In genomic region chr10:44539033-44539578, GRCm38 (mm10) we compare ENCODE assay signal across 9 mouse cellular contexts. TPM values are rescaled to one million over a fixed set of nuclear protein-coding genes. Genes with fewer than 3 reads are reported as not detected.
A peak's percentile ranks its signal among the peaks of the same experiment; 100 is the strongest.
DNase-seq lines count a peak whose midpoint lies in the region; ATAC-seq lines count a peak whose summit lies in the region.
"Had no signal": no experiment of that assay in that cellular context is flagged by ENCODE, and none has a peak within 500 bp of the region (broad histone marks: within the 10 kb centered on the region; RNA-seq: fewer than 3 reads in every experiment).

No protein-coding gene starts in this region.

- H3K4me1 ChIP-seq in liver, embryonic 11.5 days (replicated peaks; ENCODE audit: control insufficient read depth, insufficient read depth, low read length), result peaks cover 5% of the 10 kb centered on the region; the same call in 1 of the 2 replicates

- 0 out of 2 replicates have a peak overlapping the region, but pooled peaks have one; percentile 25 for H3K9ac ChIP-seq in liver, embryonic 11.5 days (ENCODE audit: low read depth, low read length)
- H3K9ac ChIP-seq: forebrain, postnatal 0 days had no signal

- peak; percentile 15 to 19 for DNase-seq in heart, adult 18-20 months
- no peak for DNase-seq in heart, adult 9 months (ENCODE audit: low spot score in 2 of 2)
- DNase-seq in thymus, postnatal 0 days (ENCODE audit: low spot score), result peak; percentile 10
- no peak for DNase-seq in thymus, adult 18-20 months
- peak; percentile 40 for DNase-seq in liver, embryonic 11.5 days (ENCODE audit: low spot score)
- no peak for DNase-seq in ovary, adult 18-20 months (ENCODE audit: low spot score)
- DNase-seq in left cerebral cortex, adult 8-10 months (ENCODE audit: low spot score in 2 of 2), result no peak
- DNase-seq in ovary, postnatal 14 days (ENCODE audit: low spot score), result no peak
- DNase-seq: forebrain, postnatal 0 days had no signal

- peak overlapping the region; percentile 12; the same call in 1 of the 2 replicates for H3K4me3 ChIP-seq in liver, embryonic 11.5 days (ENCODE audit: low read depth, low read length)

- no peaks in the 10 kb centered on the region for H3K27me3 ChIP-seq in liver, embryonic 11.5 days (replicated peaks; ENCODE audit: control insufficient read depth, insufficient read depth, low read length)

- no peak overlapping the region for H3K27ac ChIP-seq in liver, embryonic 11.5 days (ENCODE audit: low read depth, low read length)

- WGBS in liver, embryonic 11.5 days, result 6% methylated on average over 14 of the region's 14 CpGs

- 0 out of 2 replicates have a peak, but pooled peaks have one; percentile 34 for ATAC-seq in liver, embryonic 11.5 days (replicated peaks; ENCODE audit: low FRiP score)
- ATAC-seq: forebrain, postnatal 0 days had no signal

- H3K4me2 ChIP-seq in liver, embryonic 11.5 days, result peak overlapping the region; percentile 57

- no peaks in the 10 kb centered on the region for H3K9me3 ChIP-seq in liver, embryonic 11.5 days (ENCODE audit: control insufficient read depth, low read length)

- H3K36me3 ChIP-seq in liver, embryonic 11.5 days (ENCODE audit: control insufficient read depth, insufficient read depth, low read length), result no peaks in the 10 kb centered on the region

RNA-seq across cellular contexts. Expression of gene Prdm1, which starts 10.8 kb away (rescaled TPM):
- total RNA-seq in heart, adult 18-20 months (2021), result 1 to 10 TPM in 1 of 2 experiments, under 1 TPM in 1; 0.46 to 1.6 TPM
- 0.51 and 0.65 TPM in 2 replicates for polyA plus RNA-seq in thymus, postnatal 0 days (2015; fragmentation: Nextera tagmentation; extraction: Ambion mirVana)
- 0.62 and 0.97 TPM in 2 replicates for polyA plus RNA-seq in liver, embryonic 11.5 days (2014; fragmentation: Nextera tagmentation; extraction: Ambion mirVana)
- total RNA-seq in left cerebral cortex, adult 8-10 months (2022), result 1 to 10 TPM in 3 of 4 experiments, under 1 TPM in 1; 0.89 to 1.3 (median 1.2) TPM

Comparison
In these comparisons a context has a peak if more than half of its experiments do, and no peak if none do; other contexts are left out.
1. DNase-seq: peak in heart, adult 18-20 months (2 of 2), thymus, postnatal 0 days (single experiment) and liver, embryonic 11.5 days (single experiment); none in heart, adult 9 months (0 of 2), thymus, adult 18-20 months (0 of 2), ovary, adult 18-20 months (single experiment), left cerebral cortex, adult 8-10 months (0 of 2) and ovary, postnatal 14 days (single experiment).